In genomic region chr6:120230441-120230840, GRCm38 (mm10) we compare ENCODE assay signal across 28 mouse cellular contexts.
DNase-seq lines count a peak whose midpoint lies in the region; ATAC-seq and TF ChIP-seq lines count a peak whose summit lies in the region.
"Had no signal": no experiment of that assay in that cellular context is flagged by ENCODE, and none has a peak within 500 bp of the region (broad histone marks: within the 10 kb centered on the region; RNA-seq: fewer than 3 reads in every experiment).

No protein-coding gene starts in this region.

- H3K4me2 ChIP-seq in midbrain, postnatal 0 days (ENCODE audit: low read depth, low read length, poor library complexity, severe bottlenecking) = no peak overlapping the region
- H3K4me2 ChIP-seq: embryonic facial prominence, embryonic 13.5 days; embryonic facial prominence, embryonic 15.5 days; forebrain, embryonic 12.5 days had no signal

- TF ChIP-seq EP300 in ES-Bruce4 (IDR thresholded peaks at IDR 0.05; ENCODE audit: insufficient read depth, low read depth, low read length) = no peak

- no peaks in the 10 kb centered on the region for H3K36me3 ChIP-seq in ES-Bruce4 (ENCODE audit: control insufficient read depth, insufficient read depth, low read length, poor library complexity, severe bottlenecking)
- no peaks in the 10 kb centered on the region for H3K36me3 ChIP-seq in midbrain, postnatal 0 days (ENCODE audit: insufficient read depth, low read length)
- H3K36me3 ChIP-seq: embryonic facial prominence, embryonic 13.5 days; embryonic facial prominence, embryonic 15.5 days; forebrain, embryonic 10.5 days; forebrain, embryonic 12.5 days; G1E had no signal

- no peak for ATAC-seq in midbrain, postnatal 0 days (ENCODE audit: low FRiP score)
- ATAC-seq: activated CD4-positive, CD25-positive, alpha-beta regulatory T cell, adult 4 months; CD4-positive, CD25-positive, alpha-beta regulatory T cell, adult 4 months; forebrain, embryonic 14.5 days; forebrain, embryonic 16.5 days; Patski had no signal

- 5% methylated on average over 1 of the region's 1 CpGs for WGBS in midbrain, postnatal 0 days

- no peak for TF ChIP-seq CTCF in ES-Bruce4 (IDR thresholded peaks at IDR 0.05; ENCODE audit: low read depth, low read length)
- TF ChIP-seq CTCF in brain, embryonic 14.5 days (IDR thresholded peaks at IDR 0.05; ENCODE audit: borderline replicate concordance, extremely low read depth, insufficient read depth, insufficient read length) = no peak
- no peak for TF ChIP-seq CTCF in midbrain, postnatal 0 days (IDR thresholded peaks at IDR 0.05)

- H3K9me3 ChIP-seq in ES-Bruce4 (replicated peaks; ENCODE audit: control insufficient read depth, insufficient read depth, low read length, poor library complexity, severe bottlenecking) = no peaks in the 10 kb centered on the region
- no peaks in the 10 kb centered on the region for H3K9me3 ChIP-seq in midbrain, postnatal 0 days (ENCODE audit: low read length)
- H3K9me3 ChIP-seq: embryonic facial prominence, embryonic 13.5 days; embryonic facial prominence, embryonic 15.5 days; forebrain, embryonic 10.5 days; forebrain, embryonic 12.5 days; G1E had no signal

- H3K9ac ChIP-seq in ES-Bruce4 (ENCODE audit: low read depth, poor library complexity, severe bottlenecking) = no peak overlapping the region
- H3K9ac ChIP-seq in midbrain, postnatal 0 days (replicated peaks; ENCODE audit: low read length, poor library complexity, severe bottlenecking) = no peak overlapping the region
- H3K9ac ChIP-seq: embryonic facial prominence, embryonic 13.5 days; embryonic facial prominence, embryonic 15.5 days; forebrain, embryonic 12.5 days had no signal

- no peak for TF ChIP-seq POLR2A in ES-Bruce4 (IDR thresholded peaks at IDR 0.05; ENCODE audit: insufficient read depth, low read length)
- TF ChIP-seq POLR2A in brain, embryonic 14.5 days (IDR thresholded peaks at IDR 0.05; ENCODE audit: borderline replicate concordance, extremely low read depth, insufficient read depth, insufficient read length, poor library complexity, severe bottlenecking) = no peak

- no peaks in the 10 kb centered on the region for H3K4me1 ChIP-seq in ES-Bruce4 (ENCODE audit: control insufficient read depth, insufficient read depth, low read length)
- H3K4me1 ChIP-seq in midbrain, postnatal 0 days (ENCODE audit: insufficient read depth, low read length) = no peaks in the 10 kb centered on the region

- no peak overlapping the region for H3K4me3 ChIP-seq in ES-Bruce4 (ENCODE audit: low read depth, low read length)
- H3K4me3 ChIP-seq in midbrain, postnatal 0 days (ENCODE audit: low read depth, low read length) = no peak overlapping the region
- H3K4me3 ChIP-seq: embryonic facial prominence, embryonic 13.5 days; embryonic facial prominence, embryonic 15.5 days; erythroblast, embryonic 14.5 days; forebrain, embryonic 10.5 days; forebrain, embryonic 12.5 days had no signal

- peak overlapping the region; percentile 47; the same call in 1 of the 2 replicates for H3K27ac ChIP-seq in ES-Bruce4 (ENCODE audit: insufficient read depth, low read length)
- no peak overlapping the region for H3K27ac ChIP-seq in midbrain, postnatal 0 days (ENCODE audit: low read depth, low read length)
- H3K27ac ChIP-seq: embryonic facial prominence, embryonic 13.5 days; embryonic facial prominence, embryonic 15.5 days; forebrain, embryonic 10.5 days; forebrain, embryonic 12.5 days had no signal

- DNase-seq in R1 (ENCODE audit: low read depth, low spot score) = peak; percentile 83
- peak; percentile 6 for DNase-seq in brain, embryonic 14.5 days (ENCODE audit: low read depth)
- no peak for DNase-seq in midbrain, postnatal 0 days (ENCODE audit: low spot score)
- no peak for DNase-seq in layer of hippocampus, adult 18-20 months (ENCODE audit: low spot score in 2 of 2)
- DNase-seq: adrenal gland, adult 8-10 months; adrenal gland, postnatal 14 days; adrenal gland, postnatal 36 days; B cell, adult 2 months; cerebellum, adult 11 months; cerebellum, adult 18-20 months; cerebellum, adult 8-10 months; cerebellum, adult 9-11 months; cerebellum, postnatal 14 days; cerebellum, postnatal 36 days; embryo, embryonic 11 days had no signal

- no peaks in the 10 kb centered on the region for H3K27me3 ChIP-seq in ES-Bruce4 (ENCODE audit: control insufficient read depth, insufficient read depth, low read length, poor library complexity, severe bottlenecking)
- no peaks in the 10 kb centered on the region for H3K27me3 ChIP-seq in midbrain, postnatal 0 days (ENCODE audit: insufficient read depth, low read length)
- H3K27me3 ChIP-seq: CH12.LX; embryonic facial prominence, embryonic 13.5 days; embryonic facial prominence, embryonic 15.5 days; forebrain, embryonic 12.5 days; Patski had no signal

Comparison
In these comparisons a context has a peak if more than half of its experiments do, and no peak if none do; other contexts are left out.
1. DNase-seq: peak in R1 (single experiment) and brain, embryonic 14.5 days (single experiment); none in midbrain, postnatal 0 days (single experiment) and layer of hippocampus, adult 18-20 months (0 of 2).